Mouse (Mus musculus) CH12.LX (cell line): ENCODE results near the gene Gars. TPM values are rescaled to one million over a fixed set of nuclear protein-coding genes. Genes with fewer than 3 reads are reported as not detected.

Source experiments
- DNase-seq: peaks from one replicate; pipeline ENCODE4 v3.0.0-alpha.2; 2013; ENCODE audit errors: extremely low read depth
- H3K27ac ChIP-seq: 2 replicates; pipeline ENCODE4 v1.5.1; 2012; ENCODE audit warnings: low read depth, mild to moderate bottlenecking, control low read depth, moderate library complexity; ENCODE audit not compliant: insufficient read depth
- H3K27me3 ChIP-seq: replicated peaks from 2 replicates; pipeline ENCODE3; 2012; ENCODE audit warnings: inconsistent platforms
- H3K36me3 ChIP-seq, 2 experiments: replicated peaks in 1 of 2; 2 replicates each; pipeline versions ENCODE3 to v1.6.1; 2012; ENCODE audit warnings: inconsistent platforms in 1 of 2, low read length in 1 of 2, mild to moderate bottlenecking in 1 of 2, mixed read lengths in 1 of 2, moderate library complexity in 1 of 2; ENCODE audit not compliant: control insufficient read depth in 1 of 2, insufficient read depth in 1 of 2
- H3K4me1 ChIP-seq, 2 experiments: 2 replicates each; pipeline ENCODE4 v1.6.1; 2012; ENCODE audit warnings: inconsistent platforms in 1 of 2, moderate library complexity in 1 of 2; ENCODE audit not compliant: insufficient read depth in 2 of 2, control insufficient read depth in 1 of 2
- H3K4me2 ChIP-seq: 2 replicates; pipeline ENCODE4 v1.6.1; 2012; ENCODE audit warnings: low read depth, mild to moderate bottlenecking, control low read depth; ENCODE audit not compliant: poor library complexity, insufficient read depth, severe bottlenecking
- H3K4me3 ChIP-seq, 3 experiments: fragments of 150-350 bp in 1 of 3; sonication (generic) in 1 of 3; replicated peaks in 1 of 3; 2 replicates each; pipeline versions ENCODE3 to v1.5.1; 2011 to 2012; ENCODE audit warnings: low read depth in 2 of 3, low read length in 2 of 3, mild to moderate bottlenecking in 2 of 3, moderate library complexity in 2 of 3, control low read depth in 1 of 3, improper control_type of control experiment in 1 of 3, inconsistent platforms in 1 of 3, mixed read lengths in 1 of 3; ENCODE audit not compliant: poor library complexity in 1 of 3
- H3K79me2 ChIP-seq: replicated peaks from 2 replicates; pipeline ENCODE4 v1.6.1; 2012; ENCODE audit warnings: mild to moderate bottlenecking, moderate library complexity; ENCODE audit not compliant: control insufficient read depth, poor library complexity, insufficient read depth, severe bottlenecking; ENCODE audit errors: extremely low read depth
- H3K9ac ChIP-seq: 2 replicates; pipeline ENCODE4 v1.6.1; 2012; ENCODE audit warnings: low read depth, mild to moderate bottlenecking, control low read depth, moderate library complexity; ENCODE audit not compliant: insufficient read depth
- H3K9me3 ChIP-seq: replicated peaks from 2 replicates; pipeline ENCODE3; 2012; ENCODE audit warnings: low read length, inconsistent platforms, mixed read lengths
- ELF1 ChIP-seq: IDR thresholded peaks from 2 replicates; pipeline ENCODE4 v1.6.1; 2014; ENCODE audit warnings: low read depth, mild to moderate bottlenecking, inconsistent platforms, low read length, improper control_type of control experiment
- EP300 ChIP-seq: IDR thresholded peaks from 2 replicates; pipeline ENCODE4 v1.6.1; 2011; ENCODE audit warnings: low read length, improper control_type of control experiment
- HCFC1 ChIP-seq: IDR thresholded peaks from 2 replicates; pipeline ENCODE4 v1.6.1; 2012; ENCODE audit warnings: low read depth, mild to moderate bottlenecking, inconsistent platforms, low read length, improper control_type of control experiment
- IRF4 ChIP-seq: IDR thresholded peaks from 2 replicates; pipeline ENCODE4 v1.6.1; 2014; ENCODE audit warnings: low read depth, mild to moderate bottlenecking, inconsistent platforms, low read length, improper control_type of control experiment
- KAT2A ChIP-seq: IDR thresholded peaks from 2 replicates; pipeline ENCODE4 v1.6.1; 2012; ENCODE audit warnings: low read length, improper control_type of control experiment, inconsistent platforms; ENCODE audit not compliant: insufficient replicate concordance
- MXI1 ChIP-seq: IDR thresholded peaks from 2 replicates; pipeline ENCODE4 v1.6.1; 2011; ENCODE audit warnings: mild to moderate bottlenecking, low read depth, low read length, improper control_type of control experiment
- NELFE ChIP-seq: IDR thresholded peaks from 2 replicates; pipeline ENCODE4 v1.6.1; 2011; ENCODE audit warnings: low read depth, low read length, improper control_type of control experiment
- RCOR1 ChIP-seq: conservative IDR thresholded peaks from 2 replicates; pipeline ENCODE4 v1.6.1; 2012; ENCODE audit warnings: low read depth, mild to moderate bottlenecking, inconsistent platforms, low read length, improper control_type of control experiment
- SIN3A ChIP-seq: IDR thresholded peaks from 2 replicates; pipeline ENCODE4 v1.6.1; 2012; ENCODE audit warnings: low read length, improper control_type of control experiment, inconsistent platforms
- TCF12 ChIP-seq: IDR thresholded peaks from 2 replicates; pipeline ENCODE4 v1.6.1; 2014; ENCODE audit warnings: low read depth, mild to moderate bottlenecking, inconsistent platforms, low read length, improper control_type of control experiment
- USF1 ChIP-seq: IDR thresholded peaks from 2 replicates; pipeline ENCODE4 v1.6.1; 2014; ENCODE audit warnings: low read depth, mild to moderate bottlenecking, inconsistent platforms, low read length, improper control_type of control experiment
- ZMIZ1 ChIP-seq: IDR thresholded peaks from 2 replicates; pipeline ENCODE4 v1.6.1; 2012; ENCODE audit warnings: low read depth, mild to moderate bottlenecking, inconsistent platforms, low read length, improper control_type of control experiment
- ZNF384 ChIP-seq: IDR thresholded peaks from 2 replicates; pipeline ENCODE4 v1.6.1; 2012; ENCODE audit warnings: low read depth, low read length, improper control_type of control experiment, inconsistent platforms
- dilution Hi-C: fragments of 300-500 bp; cut with MboI; formaldehyde crosslinking; loops from 2 replicates; pipeline ENCODE4 v1.14.3; 2020; ENCODE audit warnings: low sequenced_read_pairs; ENCODE audit not compliant: extremely low pct_unique_long_range_greater_than_20kb, extremely low pct_ligation_motif_present
- in situ Hi-C: fragments of 300-500 bp; cut with MboI; formaldehyde crosslinking; loops from 3 replicates; pipeline ENCODE4 v1.14.3; 2019; ENCODE audit warnings: low sequenced_read_pairs, low pct_ligation_motif_present, low pct_unique_long_range_greater_than_20kb, mixed read lengths
- polyA plus RNA-seq: library from polyadenylated mRNA; unstranded; fragments of >175 nt; gene quantifications from 2 replicates; pipeline ENCODE4 v1.2.1, GENCODE M21; 2012; ENCODE audit warnings: low read depth; ENCODE audit not compliant: insufficient read length
- total RNA-seq, 2 experiments: library from RNA; depleted of rRNA; stranded (reverse); fragments of 300-350 nt in 1 of 2; fragments of >200 nt in 1 of 2; gene quantifications; 2 replicates each; pipeline ENCODE4 v1.2.3; 2012 to 2014

Gene Gars
- total and polyA plus RNA-seq, 3 experiments, result 329 to 457 (median 341) TPM

GRCm38 (mm10) chr6:55128391-55128790 is 90.6 kb downstream of the Gars start:
- TF ChIP-seq KAT2A (no peak), NELFE (no peak), SIN3A (no peak), ELF1 (no peak), ZMIZ1 (no peak), MXI1 (no peak), USF1 (no peak), EP300 (no peak), ZNF384 (no peak), RCOR1 (no peak), HCFC1 (no peak), IRF4 (no peak), TCF12 (no peak)
- TF ChIP-seq, all 38 proteins: peak for 0
- H3K4me2 ChIP-seq, result no peak overlapping the region
- no peaks in the 10 kb centered on the region for H3K4me1 ChIP-seq
- no peaks in the 10 kb centered on the region for H3K9me3 ChIP-seq
- H3K27me3 ChIP-seq, result peaks cover 46% of the 10 kb centered on the region
- no peak overlapping the region for H3K4me3 ChIP-seq
- H3K36me3 ChIP-seq, result no peaks in the 10 kb centered on the region
- in situ Hi-C loops, result no loop called here
- no peak overlapping the region for H3K9ac ChIP-seq
- no peaks in the 10 kb centered on the region for H3K79me2 ChIP-seq
- DNase-seq, result no peak
- no peak overlapping the region for H3K27ac ChIP-seq
- dilution Hi-C loops, result no loop called here

Other genes with a start within 250 kb of the Gars start
- gene Znrf2, start 221.1 kb upstream of the Gars start, total RNA-seq (2012; rRNA removed), result 18.3 and 21.6 TPM in 2 replicates
- 26.9 and 27.1 TPM in 2 replicates for gene Znrf2, start 221.1 kb upstream of the Gars start, total RNA-seq (2014; rRNA removed)
- gene Znrf2, start 221.1 kb upstream of the Gars start, polyA plus RNA-seq, result 16.0 and 21.3 TPM in 2 replicates
- gene Nod1, start 65.4 kb upstream of the Gars start, total RNA-seq (2012; rRNA removed), result 0.08 and 0.30 TPM in 2 replicates
- gene Nod1, start 65.4 kb upstream of the Gars start, total RNA-seq (2014; rRNA removed), result 0.41 and 0.46 TPM in 2 replicates
- 0.29 and 0.40 TPM in 2 replicates for gene Nod1, start 65.4 kb upstream of the Gars start, polyA plus RNA-seq
- 9.8 and 12.3 TPM in 2 replicates for gene Ggct, start 45.1 kb upstream of the Gars start, total RNA-seq (2012; rRNA removed)
- gene Ggct, start 45.1 kb upstream of the Gars start, total RNA-seq (2014; rRNA removed), result 12.0 and 12.7 TPM in 2 replicates
- 24.5 and 31.8 TPM in 2 replicates for gene Ggct, start 45.1 kb upstream of the Gars start, polyA plus RNA-seq
- gene Crhr2, start 95.0 kb downstream of the Gars start, total RNA-seq (2012; rRNA removed), result not detected in 2 replicates
- not detected in 2 replicates for gene Crhr2, start 95.0 kb downstream of the Gars start, total RNA-seq (2014; rRNA removed)
- not detected in 2 replicates for gene Crhr2, start 95.0 kb downstream of the Gars start, polyA plus RNA-seq
- gene Inmt, start 137.0 kb downstream of the Gars start, total RNA-seq (2012; rRNA removed), result not detected in 2 replicates
- gene Inmt, start 137.0 kb downstream of the Gars start, total RNA-seq (2014; rRNA removed), result not detected in 2 replicates
- not detected in 2 replicates for gene Inmt, start 137.0 kb downstream of the Gars start, polyA plus RNA-seq
- gene Mindy4, start 165.4 kb downstream of the Gars start, total RNA-seq (2012; rRNA removed), result not detected in 2 replicates
- not detected in 2 replicates for gene Mindy4, start 165.4 kb downstream of the Gars start, total RNA-seq (2014; rRNA removed)
- not detected in 2 replicates for gene Mindy4, start 165.4 kb downstream of the Gars start, polyA plus RNA-seq